Mouse (Mus musculus): ENCODE measurements around the gene Aldh3a1.

Aldh3a1 gene

GRCm38 (mm10) chr11:61196616-61197353, 10.6 kb upstream of the Aldh3a1 start:
- no peak for DNase-seq (ENCODE audit: low spot score)

DNA sequence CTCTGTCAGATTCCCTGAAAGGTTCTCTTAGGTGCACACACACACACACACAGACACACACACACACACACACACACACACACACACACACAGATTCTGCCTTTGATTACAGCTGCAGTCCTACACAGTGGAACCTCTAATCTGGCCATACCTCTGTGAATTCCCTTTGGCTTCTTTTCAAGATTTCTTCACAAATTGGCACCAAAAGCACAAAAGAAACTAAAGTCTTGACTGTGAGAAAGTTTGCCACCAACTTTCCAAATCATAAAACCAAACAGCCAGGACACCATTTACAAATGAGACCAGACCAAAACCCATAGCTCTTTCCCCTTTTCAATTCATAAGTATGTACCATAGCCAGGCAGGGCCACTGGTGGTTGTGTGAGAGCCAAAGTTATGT, 9.4 kb upstream of the Aldh3a1 start:
- no peak for DNase-seq (ENCODE audit: low spot score)

DNA sequence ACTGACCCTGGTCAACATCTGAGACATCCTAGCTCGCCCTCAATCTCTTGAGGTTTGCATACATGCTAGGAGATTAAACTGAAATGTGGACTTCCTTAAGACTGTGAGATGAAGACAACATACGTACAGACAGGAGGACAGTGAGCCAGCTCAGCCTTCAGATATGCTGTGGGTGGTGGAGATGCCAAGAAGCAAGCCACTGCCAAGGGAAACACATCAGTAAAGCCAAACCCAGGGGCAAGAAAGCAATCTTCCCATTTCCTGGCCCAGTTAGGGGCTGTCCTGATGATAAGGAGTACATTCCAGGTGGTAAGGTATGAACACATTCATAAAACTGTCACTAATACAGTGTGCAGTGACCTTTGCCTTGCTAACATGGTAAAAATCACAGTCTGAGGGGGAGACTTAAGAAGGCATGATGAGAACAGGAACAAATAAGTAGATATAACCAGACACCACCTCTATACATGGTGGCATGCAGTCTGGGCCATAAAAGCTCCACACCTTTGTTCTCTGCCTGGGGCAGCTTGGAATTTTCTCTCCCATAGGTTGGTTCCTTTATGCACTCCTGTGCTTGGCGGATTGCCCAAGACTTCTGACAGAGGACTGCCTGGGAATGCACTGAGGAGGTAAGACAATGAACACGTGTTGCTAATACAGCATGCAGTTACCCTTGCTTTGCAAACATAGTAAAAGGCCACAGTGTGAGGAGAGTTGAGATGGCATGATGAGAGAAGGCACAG, 7.5 kb upstream of the Aldh3a1 start:
- DNase-seq (ENCODE audit: low spot score) = no peak

DNA sequence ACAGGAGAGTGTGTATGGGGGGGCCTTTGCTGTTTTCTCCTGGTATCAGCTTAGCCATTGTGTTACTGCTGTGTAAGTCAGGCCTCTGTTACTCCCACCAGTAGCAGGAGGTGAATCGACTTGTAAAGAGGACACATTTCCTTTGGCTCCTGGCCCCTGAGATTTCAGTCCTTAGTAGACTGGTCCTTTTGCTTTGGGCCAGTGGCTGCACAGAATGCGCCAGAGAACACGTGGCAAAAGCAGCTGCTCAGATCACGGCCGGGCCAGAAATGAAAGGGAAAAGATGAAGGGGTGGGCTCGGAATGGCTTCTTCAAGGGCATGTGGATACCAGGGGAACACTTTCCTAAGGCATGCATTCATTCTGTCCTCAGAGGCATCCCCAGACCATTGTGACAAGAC, 5.2 kb upstream of the Aldh3a1 start:
- DNase-seq (ENCODE audit: low spot score) = no peak

- no peak for DNase-seq (ENCODE audit: low spot score)
These were observed 4.5 kb upstream of the Aldh3a1 start for GRCm38 (mm10) chr11:61202810-61203209.

DNA sequence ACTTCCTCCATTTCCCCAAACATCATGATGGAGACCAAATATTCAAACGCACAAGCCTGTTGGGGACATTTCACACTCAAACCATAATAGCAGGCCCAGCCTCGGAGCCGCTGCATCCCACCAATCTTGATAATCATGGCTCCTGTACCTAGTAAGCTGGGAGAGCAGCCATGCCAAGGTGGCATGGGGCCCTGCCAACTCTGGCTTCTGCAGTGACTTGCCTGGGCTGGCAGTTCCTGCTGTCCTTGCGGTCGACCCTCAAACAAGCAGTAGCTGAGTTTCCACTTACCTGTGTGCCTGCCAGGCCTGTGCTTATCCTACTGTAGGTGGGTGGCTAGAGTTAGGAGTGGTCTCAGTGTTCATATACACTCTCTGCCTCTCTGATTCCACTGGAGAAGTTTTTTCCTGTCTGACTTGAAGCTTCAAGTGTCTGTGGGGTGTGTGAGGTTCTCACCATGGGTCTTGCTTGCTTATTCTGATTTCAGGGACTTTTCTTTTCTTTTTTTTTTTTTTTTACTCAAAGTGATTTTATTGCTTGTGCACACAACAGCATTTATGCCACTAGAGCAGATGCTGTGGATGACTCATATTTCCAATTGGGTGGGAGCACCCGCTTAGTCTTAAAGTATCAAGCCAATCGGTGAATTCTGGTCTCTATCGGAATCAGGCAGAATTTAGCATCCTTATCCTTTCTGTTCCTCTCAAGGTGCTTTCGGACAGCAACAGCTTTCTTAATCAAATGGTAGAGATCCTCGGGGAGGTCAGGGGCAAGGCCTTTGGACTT, 2.0 kb upstream of the Aldh3a1 start:
- no peak for DNase-seq (ENCODE audit: low spot score)

- no peak for DNase-seq (ENCODE audit: low spot score)
These were observed 1.2 kb upstream of the Aldh3a1 start for GRCm38 (mm10) chr11:61206136-61206535.

DNA sequence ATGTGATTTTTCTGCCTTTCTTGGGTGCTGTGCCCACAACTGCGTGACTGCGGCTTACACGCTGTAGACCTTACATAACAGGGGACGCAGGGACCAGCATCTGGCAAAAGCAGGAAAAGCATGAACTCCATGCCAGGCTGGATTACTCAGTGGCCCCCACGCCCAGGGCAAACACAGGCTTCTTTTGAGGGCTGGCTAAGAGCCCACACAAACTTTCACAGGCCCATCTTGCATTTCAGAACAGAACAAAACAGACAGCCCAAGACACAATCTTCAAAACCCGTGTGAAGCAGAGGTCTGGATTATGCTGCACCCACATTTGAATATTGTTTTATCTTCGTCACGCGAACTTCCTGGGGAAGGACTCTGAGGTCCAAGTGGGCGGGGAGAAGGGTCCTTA, 979 bp downstream of the Aldh3a1 start:
- no peak for DNase-seq (ENCODE audit: low spot score)

DNA sequence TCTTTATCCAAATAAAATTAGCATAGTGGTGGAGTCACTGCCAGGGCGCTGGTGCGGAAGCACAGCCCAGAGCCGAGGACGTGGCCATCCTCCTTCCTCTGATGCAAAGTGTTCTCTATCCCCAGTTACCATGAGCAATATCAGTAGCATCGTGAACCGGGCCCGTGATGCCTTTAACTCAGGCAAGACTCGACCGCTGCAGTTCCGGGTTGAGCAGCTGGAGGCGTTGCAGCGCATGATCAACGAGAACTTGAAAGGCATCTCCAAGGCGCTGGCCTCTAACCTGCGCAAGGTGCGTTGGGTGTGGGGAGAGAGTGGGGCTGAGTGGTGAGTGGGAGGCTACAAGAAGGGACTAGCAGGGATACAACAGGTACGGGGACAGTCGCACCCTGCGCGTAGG, 4.8 kb downstream of the Aldh3a1 start:
- DNase-seq (ENCODE audit: low spot score) = no peak

- DNase-seq (ENCODE audit: low spot score) = no peak
These were observed 8.6 kb downstream of the Aldh3a1 start for GRCm38 (mm10) chr11:61215936-61216335.

DNA sequence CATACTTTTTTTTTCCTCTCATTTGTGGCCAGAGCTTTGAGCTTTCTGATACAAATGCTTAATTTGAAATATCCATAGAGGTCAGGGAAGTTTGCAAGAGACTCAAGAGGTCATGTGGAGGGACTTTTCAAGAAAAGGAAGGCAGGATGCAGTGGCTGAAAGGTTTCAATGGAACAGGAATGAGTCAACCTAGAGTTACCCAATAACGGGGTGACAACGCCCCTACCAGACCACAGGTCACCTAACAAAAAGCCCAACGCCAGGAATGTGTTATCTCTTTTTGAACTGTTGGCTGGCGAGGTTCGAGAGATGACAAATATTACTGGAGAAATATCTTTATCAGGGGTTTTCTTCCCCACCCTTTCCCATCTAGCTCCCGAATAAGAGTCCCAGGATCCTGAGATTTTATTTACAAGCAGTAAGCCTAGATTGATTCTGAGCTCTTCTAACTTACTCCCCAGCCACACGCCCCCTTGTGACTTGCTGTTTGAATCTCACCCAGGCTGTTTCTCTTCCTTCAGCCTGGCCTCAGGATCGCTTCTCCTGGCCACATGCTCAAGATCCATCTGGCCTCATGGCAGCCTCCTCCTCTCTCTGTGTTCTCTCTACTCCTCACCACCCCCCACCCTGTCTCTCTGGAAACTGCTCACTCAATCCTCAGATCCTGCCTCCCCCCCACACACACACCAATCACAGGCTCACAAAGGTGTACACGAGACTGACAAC, 13.0 kb downstream of the Aldh3a1 start:
- DNase-seq (ENCODE audit: low spot score) = no peak

- no peak for DNase-seq (ENCODE audit: low spot score)
These were observed 14.7 kb downstream of the Aldh3a1 start for GRCm38 (mm10) chr11:61222007-61222406.

- no peak for DNase-seq (ENCODE audit: low spot score)
These were observed 15.8 kb downstream of the Aldh3a1 start for GRCm38 (mm10) chr11:61222971-61223745.

GRCm38 (mm10) chr11:61224234-61224744, 17.0 kb downstream of the Aldh3a1 start:
- no peak for DNase-seq (ENCODE audit: low spot score)

DNA sequence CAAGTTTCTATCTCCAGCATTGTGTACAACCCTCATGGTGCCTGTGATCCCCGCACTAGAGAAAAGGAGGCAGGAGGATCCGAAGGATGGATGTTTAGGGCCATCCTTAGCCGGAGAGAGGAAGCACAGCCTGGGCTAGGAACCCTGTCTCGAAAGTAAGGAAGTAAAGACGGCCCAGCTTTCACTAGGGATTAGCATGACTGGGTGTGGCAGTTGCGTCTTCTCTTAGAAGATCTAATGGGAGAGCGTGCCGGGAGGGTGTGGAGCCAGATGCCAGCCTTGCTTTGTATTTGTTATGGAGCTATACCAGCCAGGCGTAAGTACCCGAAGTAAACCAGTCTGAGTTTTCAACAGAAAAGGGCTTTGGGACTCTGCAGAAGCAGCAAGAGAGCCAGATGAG, 17.6 kb downstream of the Aldh3a1 start:
- no peak for DNase-seq (ENCODE audit: low spot score)

DNA sequence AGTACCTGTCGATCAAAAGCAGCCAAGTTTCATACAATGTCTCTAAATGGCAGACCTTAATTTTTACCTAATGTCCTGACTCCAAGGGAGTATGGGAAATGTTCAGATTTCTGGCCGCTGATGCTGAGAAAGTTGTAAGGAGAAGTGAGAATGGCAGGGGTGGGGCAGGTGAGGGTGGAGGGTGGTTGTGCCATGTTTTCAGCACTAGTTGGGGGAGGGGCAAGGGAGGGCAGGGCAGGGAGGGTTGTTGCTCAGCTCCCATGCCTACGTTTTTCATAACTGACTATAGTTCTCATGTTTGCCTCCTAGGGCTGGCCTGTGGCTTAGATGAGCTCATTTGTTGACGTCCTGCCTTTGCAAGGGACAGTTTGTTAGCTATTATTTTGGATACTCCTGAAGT, 18.2 kb downstream of the Aldh3a1 start:
- no peak for DNase-seq (ENCODE audit: low spot score)

DNA sequence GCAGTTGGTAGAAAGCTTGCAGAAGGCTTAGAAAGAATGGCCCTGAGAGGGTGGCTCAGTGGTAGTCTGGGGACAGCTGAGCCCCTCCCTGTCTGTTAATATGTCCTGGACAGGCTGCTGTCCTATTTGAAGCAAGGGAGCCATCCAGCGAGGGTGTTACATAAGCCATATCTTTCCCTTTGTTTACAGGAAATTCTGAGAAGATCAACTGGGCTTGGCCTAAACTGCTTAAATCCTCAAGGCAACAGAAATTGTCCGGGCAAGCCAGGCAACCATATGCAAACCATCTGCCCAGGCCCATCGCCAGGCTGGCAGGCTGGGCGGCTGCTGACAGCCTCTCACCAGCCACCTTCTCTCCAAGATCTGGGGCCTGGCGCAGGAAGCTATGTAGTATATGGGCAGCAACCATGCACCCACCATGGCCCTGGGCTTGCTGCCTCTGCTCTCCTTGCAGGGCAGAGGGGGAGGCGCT, 18.6 kb downstream of the Aldh3a1 start:
- no peak for DNase-seq (ENCODE audit: low spot score)

DNA sequence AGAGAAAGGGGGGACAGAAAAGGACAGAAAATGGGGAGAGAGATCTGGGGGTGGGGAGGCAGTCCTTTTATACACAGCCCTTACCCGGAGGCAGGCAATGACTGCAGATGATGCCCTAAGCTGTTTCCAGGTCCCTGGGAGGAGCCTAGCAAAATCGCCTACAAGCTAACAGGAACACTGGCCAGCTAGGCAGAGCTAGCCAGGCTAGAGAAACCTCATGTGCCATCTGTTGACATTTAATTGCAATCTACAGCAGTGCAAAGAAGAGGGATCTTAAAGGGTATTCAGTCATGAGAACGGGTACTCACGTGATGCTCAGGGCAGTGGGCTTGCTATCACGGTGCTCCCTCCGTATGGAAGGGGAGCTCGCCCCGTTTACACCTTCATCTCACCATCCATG, 20.5 kb downstream of the Aldh3a1 start:
- no peak for DNase-seq (ENCODE audit: low spot score)

- DNase-seq (ENCODE audit: low spot score) = no peak
These were observed 21.1 kb downstream of the Aldh3a1 start for GRCm38 (mm10) chr11:61228406-61228805.

GRCm38 (mm10) chr11:61231329-61231728, 24.0 kb downstream of the Aldh3a1 start:
- DNase-seq (ENCODE audit: low spot score) = peak; percentile 48

DNA sequence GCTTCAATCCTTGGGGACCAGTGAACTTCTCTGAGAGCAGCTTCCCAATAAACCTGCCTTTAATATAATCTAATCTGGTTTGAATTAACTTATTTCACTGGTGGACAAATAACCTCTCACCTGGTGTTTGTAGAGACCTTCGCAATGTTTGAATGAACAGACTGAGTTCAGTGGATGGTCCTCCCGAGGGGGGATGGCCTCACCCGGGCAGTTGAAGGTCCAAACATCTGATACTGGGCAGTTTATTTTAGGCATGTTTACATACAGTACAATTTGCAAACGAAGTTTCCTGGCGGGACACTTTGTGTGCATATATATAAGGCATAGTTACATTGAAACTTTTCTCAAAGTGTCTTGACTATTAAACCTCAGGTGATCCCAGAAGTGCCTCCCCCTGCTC, 26.8 kb downstream of the Aldh3a1 start:
- DNase-seq (ENCODE audit: low spot score) = no peak

All from testis, postnatal 14 days (tissue).